Mouse (Mus musculus) lung, adult 2 months (tissue): ENCODE data around the gene Mtap. TPM values are rescaled to one million over a fixed set of nuclear protein-coding genes. Genes with fewer than 3 reads are reported as not detected.

Source experiments
- DNase-seq: peaks from one replicate; pipeline ENCODE4 v3.0.0; 2022
- H3K4me1 ChIP-seq: fragments of 200-500 bp; 2 replicates; pipeline ENCODE4 v1.6.1; 2011; ENCODE audit warnings: low read length; ENCODE audit not compliant: control insufficient read depth, insufficient read depth
- H3K4me3 ChIP-seq: fragments of 200-500 bp; replicated peaks from 2 replicates; pipeline ENCODE3; 2011; ENCODE audit warnings: low read depth, mild to moderate bottlenecking, control low read depth, low read length; ENCODE audit errors: extremely low read depth
- CTCF ChIP-seq: fragments of 200-500 bp; IDR thresholded peaks from 2 replicates; pipeline ENCODE4 v1.5.1; 2011; ENCODE audit warnings: mild to moderate bottlenecking, low read length, control low read depth; ENCODE audit not compliant: insufficient read depth
- POLR2A ChIP-seq: fragments of 200-500 bp; IDR thresholded peaks from 2 replicates; pipeline ENCODE4 v1.6.1; 2011; ENCODE audit warnings: low read depth, mild to moderate bottlenecking, control low read depth, low read length, borderline replicate concordance; ENCODE audit errors: extremely low read depth
- WGBS: fragments of 180-500 bp; shearing (Covaris S2); methylation state at CpG from one replicate; pipeline ENCODE4 v1.1.7; 2018; 5-methylcytosine and 5-hydroxymethylcytosine counted together
- polyA plus RNA-seq: library from polyadenylated mRNA; depleted of rRNA; stranded (reverse); fragments of >200 nt; gene quantifications from 2 replicates; pipeline ENCODE4 v1.2.3, GENCODE M21; 2012

Mtap gene
- polyA plus RNA-seq, 1 experiment, result 4.2 TPM

DNA sequence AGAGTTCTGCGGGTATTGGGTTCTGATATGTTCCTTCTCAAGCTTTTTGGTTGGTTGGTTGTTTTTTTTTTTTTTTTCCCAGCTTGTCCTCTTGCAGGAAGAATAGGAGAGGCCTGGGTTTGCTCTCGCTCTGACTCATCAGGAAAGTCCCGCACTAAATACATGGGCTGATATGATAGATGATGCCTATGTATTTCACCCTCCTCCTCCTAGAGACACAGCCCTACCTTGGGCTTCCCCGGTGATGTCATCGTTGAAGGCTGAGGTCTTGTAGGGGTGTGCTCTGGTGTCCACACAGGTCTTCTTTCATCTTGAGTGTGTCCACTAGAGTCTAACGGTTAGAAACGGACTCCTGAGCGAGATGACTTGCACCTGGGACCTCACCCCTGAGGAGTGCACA is 26.7 kb downstream of the Mtap start:
- DNase-seq, result no peak
- TF ChIP-seq POLR2A (no peak), CTCF (no peak)
- 89% methylated on average over 8 of the region's 8 CpGs for WGBS
- H3K4me3 ChIP-seq, result no peak overlapping the region
- H3K4me1 ChIP-seq, result no peaks in the 10 kb centered on the region; the same call in 1 of the 2 replicates

DNA sequence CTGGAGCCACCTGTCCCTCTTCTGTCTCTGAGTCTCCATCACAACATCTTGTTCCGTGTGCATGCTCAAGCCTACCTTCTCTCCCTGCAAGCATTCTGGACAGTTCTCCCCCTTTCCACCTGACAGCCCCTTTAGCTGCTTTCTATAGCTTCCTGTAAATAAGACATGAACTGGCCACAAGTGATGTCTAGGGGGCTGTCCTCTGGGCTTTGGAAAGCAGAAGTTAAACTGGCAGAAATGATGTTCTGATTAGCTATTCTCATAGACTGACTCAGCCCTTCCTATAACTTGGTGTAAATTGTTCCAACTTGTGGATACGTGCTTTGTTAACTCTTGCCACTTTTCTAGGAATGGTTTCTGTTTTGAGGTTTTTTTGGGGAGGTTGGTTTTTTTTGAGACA is 27.8 kb downstream of the Mtap start:
- H3K4me1 ChIP-seq, result no peaks in the 10 kb centered on the region; the same call in 1 of the 2 replicates
- H3K4me3 ChIP-seq, result no peak overlapping the region
- DNase-seq, result no peak
- 87% methylated on average over 2 of the region's 2 CpGs for WGBS
- no peak for TF ChIP-seq POLR2A
- no peak for TF ChIP-seq CTCF

DNA sequence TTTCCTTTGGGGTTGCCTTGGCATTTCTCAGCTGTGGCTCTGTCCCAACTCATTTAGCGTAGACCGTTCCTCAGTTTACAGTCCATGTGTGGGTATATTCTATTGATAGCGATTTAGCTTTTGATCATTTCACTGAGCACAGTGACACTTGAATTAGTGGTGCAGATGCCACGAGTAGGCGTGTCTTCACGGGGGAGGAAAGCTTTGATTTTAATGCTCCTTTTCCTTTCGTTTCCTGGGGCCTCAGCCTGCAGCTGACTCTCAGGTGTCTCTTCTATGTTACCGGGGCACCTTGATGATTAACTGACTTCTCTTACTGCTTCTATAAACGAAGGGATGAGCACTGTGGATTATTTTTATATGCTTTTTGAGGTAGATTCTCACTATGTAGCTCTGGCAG is 32.0 kb downstream of the Mtap start:
- TF ChIP-seq POLR2A (no peak), CTCF (no peak)
- 95% methylated on average over 9 of the region's 9 CpGs for WGBS
- Histone ChIP-seq H3K4me3 (no peak overlapping the region), H3K4me1 (no peaks in the 10 kb centered on the region)
- no peak for DNase-seq

DNA sequence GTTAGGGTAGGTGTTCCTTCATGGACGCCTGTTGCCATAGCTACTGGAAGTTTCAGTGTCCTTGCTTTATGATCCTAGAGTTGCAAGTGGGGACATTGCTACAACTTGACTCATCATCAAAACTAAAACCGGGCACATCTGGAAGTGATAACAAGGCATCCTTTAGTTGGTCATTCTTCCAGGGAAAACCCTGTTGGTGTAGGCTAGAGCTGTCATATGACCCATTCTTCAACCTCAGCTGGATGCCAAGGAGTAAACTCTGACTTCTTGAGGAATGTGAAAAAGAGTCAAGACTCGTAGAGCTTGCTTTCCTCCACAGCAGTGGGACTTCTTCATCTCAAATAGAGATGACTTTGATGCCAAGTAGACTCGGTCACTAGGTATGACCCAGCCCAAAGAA is 32.8 kb downstream of the Mtap start:
- WGBS, result 66% methylated on average over 4 of the region's 4 CpGs
- Histone ChIP-seq H3K4me1 (no peaks in the 10 kb centered on the region), H3K4me3 (no peak overlapping the region)
- DNase-seq, result no peak
- TF ChIP-seq POLR2A (no peak), CTCF (no peak)

DNA sequence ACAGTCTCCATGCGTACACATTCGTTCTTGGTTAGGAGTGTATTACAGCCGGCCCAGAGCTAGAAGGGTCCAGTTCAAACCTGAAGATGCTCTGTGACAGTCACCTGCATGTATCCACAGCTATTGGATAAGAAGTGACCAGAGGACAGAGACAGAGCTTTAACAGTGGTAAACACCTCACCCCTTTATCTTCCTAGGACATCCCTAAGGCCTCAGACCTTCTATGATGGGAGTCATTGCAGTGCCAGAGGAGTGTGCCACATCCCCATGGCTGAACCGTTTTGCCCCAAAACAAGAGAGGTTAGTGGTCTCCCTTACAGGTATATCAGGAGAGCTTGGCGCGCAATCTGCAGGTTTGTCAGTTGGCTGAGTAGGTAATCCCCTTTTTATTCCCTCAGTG is 34.0 kb downstream of the Mtap start:
- WGBS, result 94% methylated on average over 6 of the region's 6 CpGs
- no peak for DNase-seq

DNA sequence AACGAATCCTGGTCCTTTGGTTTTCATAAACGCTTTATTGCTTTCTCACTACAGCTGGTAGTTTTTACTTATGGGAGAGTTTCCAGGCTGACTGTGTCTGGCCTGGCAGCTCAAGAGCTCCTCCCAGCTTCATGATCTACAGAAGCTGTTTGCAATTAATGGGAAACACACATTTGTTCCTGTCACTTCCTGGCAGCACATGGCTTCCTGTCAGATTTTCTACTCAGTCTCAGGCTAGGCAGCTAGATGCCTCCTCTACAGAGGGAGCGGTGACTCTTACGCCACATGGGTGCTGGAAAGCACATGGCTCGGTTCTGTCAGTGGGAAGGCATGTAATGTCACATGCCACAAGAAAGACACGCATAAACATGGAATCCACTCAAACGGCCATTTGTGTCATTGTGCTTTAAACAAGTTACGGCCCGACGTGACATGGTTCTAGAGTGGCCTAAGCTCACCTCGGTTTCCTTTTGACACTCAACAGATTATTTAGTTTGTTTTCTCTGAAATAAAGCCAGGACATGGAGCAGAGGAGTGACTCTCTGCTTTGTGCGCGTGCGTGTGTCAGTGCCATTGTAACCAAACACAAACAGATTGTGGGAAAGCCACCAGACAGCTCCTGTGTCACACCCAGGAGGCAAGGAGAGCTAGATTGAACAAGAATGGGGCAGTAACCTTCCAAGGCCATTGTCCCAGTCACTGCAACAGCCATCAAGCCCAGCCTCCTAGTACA is 36.1 kb downstream of the Mtap start:
- H3K4me1 ChIP-seq, result no peaks in the 10 kb centered on the region
- no peak for TF ChIP-seq CTCF
- TF ChIP-seq POLR2A, result no peak
- no peak for DNase-seq
- no peak overlapping the region for H3K4me3 ChIP-seq
- 89% methylated on average over 14 of the region's 14 CpGs for WGBS

More for the DNA sequence above, 34.0 kb downstream of the Mtap start:
- no peaks in the 10 kb centered on the region for H3K4me1 ChIP-seq
- no peak overlapping the region for H3K4me3 ChIP-seq
- TF ChIP-seq POLR2A, result no peak
- no peak for TF ChIP-seq CTCF

DNA sequence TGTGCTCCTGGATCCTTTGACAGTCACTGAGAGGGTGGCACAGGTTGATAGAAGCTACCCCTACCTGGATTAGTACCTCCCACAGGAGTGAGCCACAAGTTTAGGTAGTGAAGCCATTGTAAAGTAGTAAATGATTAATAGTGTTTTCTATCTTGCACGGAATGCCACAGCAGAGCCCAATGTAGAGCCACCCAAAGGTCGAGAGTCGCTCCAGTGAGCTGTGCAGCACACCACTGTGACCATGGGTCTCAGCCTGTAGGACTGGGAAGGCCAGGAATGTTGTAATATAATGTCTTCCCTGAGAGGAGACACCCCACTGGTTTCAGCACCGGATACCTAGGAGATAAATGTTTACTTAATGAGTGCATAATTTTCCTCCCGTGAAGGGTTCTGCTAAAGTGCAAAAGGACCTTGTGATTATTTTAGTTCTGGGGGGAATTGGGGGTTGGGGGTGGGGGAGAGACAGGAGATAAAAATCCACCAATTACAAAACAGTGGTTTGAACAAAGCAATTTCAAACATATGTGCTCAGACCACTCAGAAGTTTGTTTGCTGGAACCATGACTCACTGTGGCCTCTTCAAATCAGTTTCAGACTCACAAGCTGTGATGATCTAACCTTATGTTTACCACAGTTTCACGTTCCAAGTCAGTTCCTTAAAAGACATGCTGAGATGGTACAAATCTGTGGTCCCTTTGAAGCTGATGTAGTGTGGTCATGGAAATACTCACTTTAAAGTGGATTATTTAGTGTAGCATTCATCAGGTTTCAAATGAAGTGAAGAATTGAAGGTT is 40.8 kb downstream of the Mtap start:
- DNase-seq, result no peak
- TF ChIP-seq CTCF (no peak), POLR2A (no peak)
- 67% methylated on average over 6 of the region's 6 CpGs for WGBS
- Histone ChIP-seq H3K4me3 (no peak overlapping the region), H3K4me1 (no peaks in the 10 kb centered on the region)

DNA sequence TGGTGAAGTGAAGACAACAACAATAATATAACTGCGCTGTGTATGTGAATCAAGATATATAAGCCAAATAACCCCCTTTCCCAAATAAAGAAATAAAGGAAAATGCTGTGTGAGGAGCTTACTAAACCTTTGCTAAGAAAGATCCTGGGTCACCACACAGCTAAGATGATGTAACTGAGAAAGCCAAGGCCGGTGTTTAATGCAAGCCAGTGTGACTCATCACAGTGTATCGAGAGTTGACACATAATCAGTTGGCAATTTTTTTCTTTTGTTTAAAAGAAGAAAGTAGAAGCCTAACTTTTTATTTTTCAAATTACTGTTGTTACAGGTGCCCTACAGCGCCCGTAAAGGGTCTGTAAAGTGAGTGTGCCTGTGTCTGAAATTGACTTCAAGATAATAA is 43.2 kb downstream of the Mtap start:
- no peak for TF ChIP-seq POLR2A
- no peak for TF ChIP-seq CTCF
- 96% methylated on average over 5 of the region's 5 CpGs for WGBS
- H3K4me1 ChIP-seq, result no peaks in the 10 kb centered on the region
- H3K4me3 ChIP-seq, result no peak overlapping the region
- no peak for DNase-seq

DNA sequence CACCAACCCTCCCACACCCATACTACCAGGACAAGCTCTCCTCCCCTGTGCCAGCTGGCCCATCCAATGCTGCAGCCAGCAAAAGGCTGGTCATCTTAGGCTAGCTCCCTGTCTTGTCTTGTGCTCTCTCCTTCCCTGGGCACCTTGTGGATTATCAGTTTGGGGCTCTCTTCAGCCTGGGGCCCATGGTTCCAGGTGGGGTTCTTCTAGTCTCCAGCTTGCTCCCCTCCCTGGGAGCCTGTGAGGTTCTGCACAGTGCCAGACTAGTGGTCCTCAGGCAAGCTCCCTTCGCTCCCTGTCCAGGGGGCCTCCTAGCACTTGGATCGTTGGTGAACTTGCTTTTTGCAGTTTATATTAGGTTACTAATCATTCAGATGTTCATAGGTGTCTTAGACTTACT is 44.7 kb downstream of the Mtap start:
- TF ChIP-seq POLR2A, result no peak
- TF ChIP-seq CTCF, result no peak
- no peak for DNase-seq
- no peaks in the 10 kb centered on the region for H3K4me1 ChIP-seq
- WGBS, result 97% methylated on average over 2 of the region's 2 CpGs
- no peak overlapping the region for H3K4me3 ChIP-seq

DNA sequence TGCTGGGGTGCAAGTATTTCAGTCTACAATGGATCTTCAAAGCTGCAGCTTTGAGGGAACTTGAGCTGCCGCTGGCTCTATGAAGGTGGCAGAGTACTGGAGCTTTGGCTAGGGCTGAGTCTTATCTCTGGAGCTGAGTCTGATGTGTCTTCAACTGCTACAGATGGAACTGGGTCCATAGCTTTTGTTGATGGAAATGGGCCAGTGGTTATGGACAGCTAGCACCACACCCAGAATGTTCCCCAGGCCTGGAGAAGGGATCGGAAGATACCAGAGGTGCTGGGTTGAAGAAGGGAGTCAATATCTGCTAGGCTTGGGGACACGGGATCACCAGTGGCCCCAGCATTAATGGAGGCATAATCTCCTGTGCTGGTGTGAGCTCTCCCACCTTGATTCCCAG is 45.6 kb downstream of the Mtap start:
- TF ChIP-seq CTCF (no peak), POLR2A (no peak)
- WGBS, result 97% methylated on average over 3 of the region's 3 CpGs
- no peak for DNase-seq
- H3K4me3 ChIP-seq, result no peak overlapping the region
- no peaks in the 10 kb centered on the region for H3K4me1 ChIP-seq
